Mouse (Mus musculus): ENCODE measurements around the gene Catip. TPM values are rescaled to one million over a fixed set of nuclear protein-coding genes. Genes with fewer than 3 reads are reported as not detected.

Catip gene
- polyA plus RNA-seq, 1 experiment from 2014 or later: 0.62 TPM

- Histone ChIP-seq H3K4me1 (replicated peaks) (no peaks in the 10 kb centered on the region), H3K4me3 (replicated peaks) (no peak overlapping the region), H3K9ac (replicated peaks) (no peak overlapping the region), H3K36me3 (peaks cover 52% of the 10 kb centered on the region), H3K27ac (no peak overlapping the region), H3K27me3 (no peaks in the 10 kb centered on the region), H3K9me3 (no peaks in the 10 kb centered on the region), H3K4me2 (replicated peaks) (no peak overlapping the region)
- ATAC-seq: no peak
- 90% methylated on average over 13 of the region's 13 CpGs for WGBS
These were observed 10.6 kb upstream of the Catip start for GRCm38 (mm10) chr1:74351185-74351769.

- no peak overlapping the region for H3K4me3 ChIP-seq (replicated peaks)
- no peak for ATAC-seq
- H3K27me3 ChIP-seq: no peaks in the 10 kb centered on the region
- no peak overlapping the region for H3K9ac ChIP-seq (replicated peaks)
- H3K4me2 ChIP-seq (replicated peaks): no peak overlapping the region
- no peaks in the 10 kb centered on the region for H3K9me3 ChIP-seq
- H3K27ac ChIP-seq: no peak overlapping the region
- peaks cover 48% of the 10 kb centered on the region for H3K36me3 ChIP-seq
- whole genome bisulfite sequencing: 91% methylated on average over 5 of the region's 5 CpGs
- H3K4me1 ChIP-seq (replicated peaks): no peaks in the 10 kb centered on the region
These were observed 9.3 kb upstream of the Catip start for GRCm38 (mm10) chr1:74352532-74353096.

GRCm38 (mm10) chr1:74353453-74354229 lies 8.3 kb upstream of the Catip start:
- Histone ChIP-seq H3K4me3 (replicated peaks) (no peak overlapping the region), H3K4me2 (replicated peaks) (no peak overlapping the region), H3K27ac (no peak overlapping the region), H3K4me1 (replicated peaks) (no peaks in the 10 kb centered on the region), H3K36me3 (peaks cover 46% of the 10 kb centered on the region), H3K27me3 (no peaks in the 10 kb centered on the region), H3K9ac (replicated peaks) (no peak overlapping the region), H3K9me3 (no peaks in the 10 kb centered on the region)
- WGBS: 90% methylated on average over 9 of the region's 9 CpGs
- ATAC-seq: no peak

- no peak overlapping the region for H3K9ac ChIP-seq (replicated peaks)
- no peak overlapping the region for H3K4me3 ChIP-seq (replicated peaks)
- no peak overlapping the region for H3K4me2 ChIP-seq (replicated peaks)
- no peak overlapping the region for H3K27ac ChIP-seq
- ATAC-seq: no peak
- H3K27me3 ChIP-seq: no peaks in the 10 kb centered on the region
- H3K9me3 ChIP-seq: no peaks in the 10 kb centered on the region
- H3K4me1 ChIP-seq (replicated peaks): no peaks in the 10 kb centered on the region
- peaks cover 17% of the 10 kb centered on the region for H3K36me3 ChIP-seq
These were observed 4.4 kb upstream of the Catip start for GRCm38 (mm10) chr1:74357531-74357930.

- no peaks in the 10 kb centered on the region for H3K27me3 ChIP-seq
- 91% methylated on average over 5 of the region's 5 CpGs for WGBS
- no peaks in the 10 kb centered on the region for H3K4me1 ChIP-seq (replicated peaks)
- H3K36me3 ChIP-seq: no peaks in the 10 kb centered on the region
- H3K4me3 ChIP-seq (replicated peaks): no peak overlapping the region
- no peak overlapping the region for H3K4me2 ChIP-seq (replicated peaks)
- H3K9ac ChIP-seq (replicated peaks): no peak overlapping the region
- no peak overlapping the region for H3K27ac ChIP-seq
- no peak for ATAC-seq
- no peaks in the 10 kb centered on the region for H3K9me3 ChIP-seq
These were observed 1.9 kb upstream of the Catip start for GRCm38 (mm10) chr1:74359952-74360517.

- 70% methylated on average over 17 of the region's 17 CpGs for WGBS
- H3K4me3 ChIP-seq (replicated peaks): no peak overlapping the region
- peak; percentile 50 for ATAC-seq
These were observed 669 bp downstream of the Catip start for GRCm38 (mm10) chr1:74362325-74363229.

GRCm38 (mm10) chr1:74363437-74363836 lies 1.5 kb downstream of the Catip start:
- peaks cover 15% of the 10 kb centered on the region for H3K27me3 ChIP-seq
- no peak for ATAC-seq
- no peak overlapping the region for H3K4me2 ChIP-seq (replicated peaks)
- H3K4me3 ChIP-seq (replicated peaks): no peak overlapping the region
- no peak overlapping the region for H3K9ac ChIP-seq (replicated peaks)
- H3K9me3 ChIP-seq: no peaks in the 10 kb centered on the region
- no peak overlapping the region for H3K27ac ChIP-seq
- 81% methylated on average over 5 of the region's 5 CpGs for WGBS
- peaks cover 5% of the 10 kb centered on the region; the same call in 1 of the 2 replicates for H3K4me1 ChIP-seq (replicated peaks)
- H3K36me3 ChIP-seq: no peaks in the 10 kb centered on the region

More at GRCm38 (mm10) chr1:74362325-74363229, 669 bp downstream of the Catip start:
- no peak overlapping the region for H3K9ac ChIP-seq (replicated peaks)
- no peak overlapping the region for H3K4me2 ChIP-seq (replicated peaks)
- no peak overlapping the region for H3K27ac ChIP-seq
- H3K27me3 ChIP-seq: peaks cover 7% of the 10 kb centered on the region
- no peaks in the 10 kb centered on the region for H3K9me3 ChIP-seq
- H3K36me3 ChIP-seq: no peaks in the 10 kb centered on the region
- H3K4me1 ChIP-seq (replicated peaks): no peaks in the 10 kb centered on the region

- Histone ChIP-seq H3K27me3 (peaks cover 15% of the 10 kb centered on the region), H3K9ac (replicated peaks) (no peak overlapping the region), H3K4me3 (replicated peaks) (no peak overlapping the region), H3K4me2 (replicated peaks) (no peak overlapping the region), H3K27ac (no peak overlapping the region), H3K36me3 (no peaks in the 10 kb centered on the region), H3K9me3 (no peaks in the 10 kb centered on the region), H3K4me1 (replicated peaks) (peaks cover 5% of the 10 kb centered on the region; the same call in 1 of the 2 replicates)
- WGBS: 80% methylated on average over 8 of the region's 8 CpGs
- ATAC-seq: no peak
These were observed 2.4 kb downstream of the Catip start for GRCm38 (mm10) chr1:74364270-74364669.

GRCm38 (mm10) chr1:74367886-74368645 lies 6.2 kb downstream of the Catip start:
- peak; percentile 68; the same call in 1 of the 2 replicates for ATAC-seq
- Histone ChIP-seq H3K9ac (replicated peaks) (peak overlapping the region; percentile 48; the same call in 1 of the 2 replicates), H3K27ac (no peak overlapping the region), H3K27me3 (peaks cover 15% of the 10 kb centered on the region), H3K4me2 (replicated peaks) (peak overlapping the region; percentile 56), H3K4me1 (replicated peaks) (peaks cover 5% of the 10 kb centered on the region; the same call in 1 of the 2 replicates), H3K36me3 (no peaks in the 10 kb centered on the region), H3K4me3 (replicated peaks) (peak overlapping the region; percentile 30), H3K9me3 (no peaks in the 10 kb centered on the region)
- WGBS: 22% methylated on average over 34 of the region's 34 CpGs

- Histone ChIP-seq H3K36me3 (no peaks in the 10 kb centered on the region), H3K4me1 (replicated peaks) (peaks cover 5% of the 10 kb centered on the region; the same call in 1 of the 2 replicates), H3K4me3 (replicated peaks) (no peak overlapping the region), H3K27ac (no peak overlapping the region), H3K4me2 (replicated peaks) (no peak overlapping the region), H3K27me3 (peaks cover 15% of the 10 kb centered on the region), H3K9me3 (no peaks in the 10 kb centered on the region), H3K9ac (replicated peaks) (no peak overlapping the region)
- ATAC-seq: no peak
- WGBS: 45% methylated on average over 4 of the region's 4 CpGs
These were observed 8.1 kb downstream of the Catip start for GRCm38 (mm10) chr1:74370040-74370439.

GRCm38 (mm10) chr1:74373372-74373771 lies 11.5 kb downstream of the Catip start:
- Histone ChIP-seq H3K27ac (no peak overlapping the region), H3K4me1 (replicated peaks) (peaks cover 1% of the 10 kb centered on the region; the same call in 1 of the 2 replicates), H3K4me3 (replicated peaks) (no peak overlapping the region), H3K36me3 (no peaks in the 10 kb centered on the region), H3K27me3 (no peaks in the 10 kb centered on the region), H3K4me2 (replicated peaks) (no peak overlapping the region), H3K9me3 (no peaks in the 10 kb centered on the region), H3K9ac (replicated peaks) (no peak overlapping the region)
- WGBS: 86% methylated on average over 4 of the region's 4 CpGs
- no peak for ATAC-seq

Measured in midbrain, embryonic 13.5 days (tissue).